Mouse (Mus musculus) lung, adult 2 months (tissue): ENCODE measurements around the gene Ccl25.

Source experiments
- CTCF ChIP-seq: fragments of 200-500 bp; IDR thresholded peaks from 2 replicates; pipeline ENCODE4 v1.5.1; 2011; ENCODE audit warnings: mild to moderate bottlenecking, low read length, control low read depth; ENCODE audit not compliant: insufficient read depth
- POLR2A ChIP-seq: fragments of 200-500 bp; IDR thresholded peaks from 2 replicates; pipeline ENCODE4 v1.6.1; 2011; ENCODE audit warnings: low read depth, mild to moderate bottlenecking, control low read depth, low read length, borderline replicate concordance; ENCODE audit errors: extremely low read depth

GRCm38 (mm10) chr8:4360922-4361321 is 35.9 kb downstream of the Ccl25 start:
- no peak for TF ChIP-seq CTCF
- TF ChIP-seq POLR2A = no peak
